Mouse (Mus musculus): ENCODE results near the gene Svbp.
A peak's percentile ranks its signal among the peaks of the same experiment; 100 is the strongest.

Gene Svbp

DNA sequence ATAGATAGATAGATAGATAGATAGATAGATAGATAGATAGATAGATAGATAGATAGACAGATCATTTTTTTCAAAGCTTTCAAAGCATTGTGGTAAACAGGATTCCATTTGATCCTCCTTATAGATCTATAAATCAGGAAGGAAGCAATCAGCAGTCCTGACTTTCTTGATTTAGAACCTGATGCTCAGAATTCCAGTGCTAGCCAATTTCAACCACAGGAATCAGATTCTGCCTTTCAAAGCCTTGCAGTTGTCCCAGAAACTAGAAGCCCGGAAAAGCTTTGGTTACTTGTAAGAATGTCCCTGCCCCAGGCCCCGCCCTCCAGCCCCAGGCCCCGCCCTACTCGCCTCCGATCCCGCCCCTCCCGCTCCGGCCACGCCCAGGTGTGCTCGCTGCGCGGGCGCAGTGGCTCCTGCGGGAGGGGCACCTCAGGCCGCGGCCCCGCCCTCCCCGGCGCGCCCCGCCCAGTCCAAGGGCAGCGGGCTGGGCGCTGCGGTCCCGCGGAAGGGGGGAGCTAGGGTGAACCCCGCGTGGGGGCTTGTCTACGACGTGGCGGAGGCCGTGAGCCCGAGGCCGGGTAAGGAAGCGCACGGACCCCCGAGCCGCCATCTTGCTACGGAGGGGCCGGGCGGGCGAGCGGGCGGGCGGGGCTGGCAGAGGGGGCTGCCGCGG, at the start of gene Svbp:
TSS of gene Svbp (plus strand) at position 398 of the 673 bp plus-strand sequence.
- peak; percentile 80 to 89 for DNase-seq

DNA sequence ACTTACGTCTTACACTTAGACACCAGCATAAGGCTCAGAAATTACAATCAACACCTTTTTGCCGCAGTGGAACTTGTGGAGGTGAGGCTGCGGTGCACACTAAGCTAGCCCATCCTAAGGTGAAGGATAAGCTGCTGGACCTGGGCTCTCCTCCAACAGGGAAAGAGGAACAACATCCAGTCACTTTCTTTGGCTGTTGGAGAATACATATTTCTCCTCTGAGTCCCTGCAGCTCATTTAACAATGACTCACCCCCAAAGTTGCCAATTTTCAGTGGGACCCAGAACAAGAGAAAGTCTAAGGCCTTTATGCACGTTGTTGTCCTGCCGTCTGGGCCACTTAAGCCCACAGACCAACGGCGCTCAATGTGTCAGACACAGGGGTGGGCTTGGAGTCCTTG, 48.3 kb upstream of the Svbp start:
- DNase-seq, result no peak

DNA sequence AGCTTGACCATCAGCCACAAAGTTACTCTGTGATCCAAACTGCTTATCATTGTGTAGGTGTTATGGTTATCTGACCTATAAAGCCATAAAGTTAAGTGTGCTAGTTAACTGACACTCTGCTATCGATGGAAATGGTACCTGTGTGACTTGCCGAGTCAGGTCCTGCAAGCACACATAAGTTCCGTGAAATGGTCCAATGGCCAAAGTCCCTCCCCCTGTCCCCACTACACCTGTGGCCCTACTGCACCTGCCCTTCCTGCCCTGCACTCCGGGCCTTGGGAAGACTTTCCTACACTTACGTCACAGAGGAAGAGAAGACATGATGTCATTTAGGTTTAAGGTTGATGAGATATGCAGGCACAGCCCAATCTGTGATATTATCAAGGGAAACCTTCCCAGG, 47.8 kb upstream of the Svbp start:
- DNase-seq, result no peak

GRCm38 (mm10) chr4:119148741-119149140, 46.4 kb upstream of the Svbp start:
- DNase-seq, result no peak

DNA sequence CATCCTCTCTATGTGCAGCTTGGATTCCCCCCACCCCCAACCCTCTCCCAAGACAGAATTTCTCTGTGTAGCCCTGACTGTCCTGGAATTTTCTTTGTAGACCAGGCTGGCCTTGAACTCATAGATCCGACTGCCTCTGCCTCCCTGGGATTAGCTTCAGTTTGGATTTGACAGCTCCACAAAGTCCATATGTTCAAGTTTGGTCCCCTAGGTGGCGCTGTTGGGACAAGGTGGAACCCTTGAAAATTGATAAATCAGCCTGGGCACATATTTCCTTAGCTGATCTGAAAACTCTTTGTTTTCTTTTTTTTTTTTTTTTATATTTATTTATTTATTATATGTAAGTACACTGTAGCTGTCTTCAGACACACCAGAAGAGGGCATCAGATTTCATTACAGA, 37.9 kb upstream of the Svbp start:
- DNase-seq, result peak in 1 of 2 experiments; percentile 75

DNA sequence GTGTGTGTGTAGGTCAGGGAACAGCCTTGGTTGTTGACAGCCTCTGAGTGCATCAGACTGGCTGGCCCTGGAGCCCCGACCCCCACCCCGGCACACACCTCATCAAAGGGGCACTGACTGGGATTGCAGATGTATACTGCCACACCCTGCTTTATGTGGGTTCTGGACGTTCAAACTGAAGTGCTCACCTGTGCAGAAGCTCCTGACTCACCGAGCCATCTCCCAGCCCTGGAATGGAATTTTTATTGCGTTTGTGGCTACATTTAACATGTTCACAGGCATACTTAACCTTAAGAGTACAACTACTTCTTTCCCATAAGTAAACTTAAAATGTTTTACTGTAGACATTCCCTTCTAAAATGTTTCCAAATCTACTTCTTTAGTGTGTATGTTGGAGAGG, 37.2 kb upstream of the Svbp start:
- DNase-seq, result no peak

DNA sequence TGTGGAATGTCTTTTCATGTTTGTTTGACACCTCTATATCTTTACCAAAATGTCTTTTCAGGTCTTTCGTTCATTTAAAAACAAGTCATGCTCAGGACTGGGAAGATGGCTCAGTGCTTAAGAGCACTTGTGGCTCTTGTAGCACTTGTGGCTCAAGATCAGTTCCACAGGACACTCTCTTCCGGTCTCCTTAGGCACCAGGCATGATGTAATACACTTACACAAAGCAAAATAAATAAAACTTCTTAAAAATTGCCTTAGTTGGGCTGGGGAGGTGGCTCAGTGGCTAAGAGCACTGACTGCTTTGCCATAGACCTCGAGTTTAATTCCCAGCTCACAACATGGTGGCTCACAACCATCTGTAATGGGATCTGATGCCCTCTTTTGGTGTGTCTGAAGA, 33.7 kb upstream of the Svbp start:
- no peak for DNase-seq

DNA sequence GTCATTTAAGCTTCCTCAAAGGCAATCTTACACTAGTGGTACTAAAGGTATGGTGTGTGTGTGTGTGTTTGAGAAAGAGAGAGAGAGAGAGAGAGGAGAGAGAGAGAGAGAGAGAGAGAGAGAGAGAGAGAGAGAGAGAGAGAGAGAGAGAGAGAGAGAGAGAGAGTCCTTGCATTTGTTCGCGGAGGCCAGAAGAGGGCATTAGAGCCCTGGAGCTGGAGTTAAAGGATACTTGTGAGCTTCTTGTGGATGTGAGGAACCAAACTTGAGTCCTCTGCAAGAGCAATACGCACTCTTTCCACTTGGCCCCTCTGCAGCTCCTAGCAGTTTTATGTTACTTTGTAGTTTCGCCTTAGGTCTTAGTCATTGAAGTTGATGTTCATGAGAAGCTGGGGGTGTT, 32.1 kb upstream of the Svbp start:
- DNase-seq, result no peak

- no peak for DNase-seq
Measured at GRCm38 (mm10) chr4:119165916-119166315, 29.2 kb upstream of the Svbp start.

DNA sequence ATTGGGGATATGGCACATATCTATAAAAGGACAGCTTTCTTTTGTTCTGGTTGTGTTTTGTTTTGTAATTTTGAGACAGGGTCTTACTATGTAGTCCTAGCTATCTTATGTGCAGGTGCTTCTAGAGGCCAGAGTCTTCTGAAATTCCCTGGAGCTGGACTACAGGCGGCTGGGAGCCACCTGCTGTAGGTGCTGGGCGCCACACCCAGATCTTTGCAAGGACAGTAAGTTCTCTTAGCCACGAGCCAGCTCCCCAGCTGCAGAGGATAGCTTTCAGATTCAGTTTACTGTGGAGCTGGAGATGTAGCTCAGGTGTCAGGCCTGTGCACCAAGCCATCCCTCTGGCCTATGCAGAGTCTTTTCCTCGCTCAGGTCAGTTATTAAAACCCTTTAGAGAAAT, 28.0 kb upstream of the Svbp start:
- DNase-seq, result no peak

DNA sequence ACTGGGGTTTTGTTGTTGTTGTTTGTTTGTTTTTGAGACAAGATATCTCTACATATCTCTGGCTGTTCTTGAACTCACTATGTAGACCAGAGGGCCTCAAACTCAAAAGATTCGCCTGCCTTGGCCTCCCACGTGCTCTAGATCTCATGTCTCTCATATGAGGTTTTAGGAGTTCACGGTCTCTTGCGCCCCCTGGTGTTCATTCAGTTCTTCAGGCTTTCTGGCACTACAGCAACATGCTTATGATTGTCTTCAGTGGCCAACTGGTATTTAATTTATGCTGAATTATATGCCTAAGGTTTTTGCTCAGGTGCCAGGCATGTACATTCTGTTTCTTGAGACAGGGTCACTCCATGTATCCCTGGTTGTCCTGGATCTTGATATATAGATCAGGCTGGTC, 27.4 kb upstream of the Svbp start:
- DNase-seq, result peak; percentile 62 to 85

GRCm38 (mm10) chr4:119172919-119173650, 22.0 kb upstream of the Svbp start:
- peak in 1 of 2 experiments; percentile 21 for DNase-seq

DNA sequence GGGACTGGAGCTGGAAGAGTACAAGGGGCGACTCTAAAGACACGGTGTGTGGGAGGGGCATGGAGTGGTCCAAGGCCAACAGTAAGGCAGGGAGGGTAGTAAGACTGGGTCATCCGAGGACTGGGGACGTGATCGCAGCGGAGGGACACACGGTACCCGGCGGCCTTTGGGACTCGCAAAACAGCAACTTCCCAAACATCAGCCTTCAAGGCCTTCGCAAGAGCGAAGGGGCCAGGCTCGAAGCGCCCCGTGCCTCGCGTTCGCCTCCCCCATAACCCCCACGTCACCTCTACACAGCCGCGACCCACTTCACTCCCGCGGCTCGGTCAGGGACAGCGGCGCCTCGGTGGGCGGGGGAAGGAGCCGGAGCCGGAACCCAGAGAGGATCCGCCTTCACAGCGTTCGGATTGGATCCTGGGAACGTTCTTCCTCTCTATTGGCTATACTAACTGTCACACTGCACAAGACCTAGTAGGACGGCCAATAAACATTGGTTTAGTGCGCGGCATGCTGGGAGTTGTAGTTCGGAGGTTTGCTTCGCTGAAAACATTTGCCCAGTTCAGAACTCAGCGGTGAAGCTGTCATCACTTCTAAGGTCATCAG, 21.2 kb upstream of the Svbp start, which contains the start of gene Zfp691:
TSS of gene Zfp691 (minus strand) at position 345 of the 603 bp plus-strand sequence.
- DNase-seq, result peak; percentile 86 to 89

- DNase-seq, result no peak
Measured at GRCm38 (mm10) chr4:119177702-119178101, 17.4 kb upstream of the Svbp start.

DNA sequence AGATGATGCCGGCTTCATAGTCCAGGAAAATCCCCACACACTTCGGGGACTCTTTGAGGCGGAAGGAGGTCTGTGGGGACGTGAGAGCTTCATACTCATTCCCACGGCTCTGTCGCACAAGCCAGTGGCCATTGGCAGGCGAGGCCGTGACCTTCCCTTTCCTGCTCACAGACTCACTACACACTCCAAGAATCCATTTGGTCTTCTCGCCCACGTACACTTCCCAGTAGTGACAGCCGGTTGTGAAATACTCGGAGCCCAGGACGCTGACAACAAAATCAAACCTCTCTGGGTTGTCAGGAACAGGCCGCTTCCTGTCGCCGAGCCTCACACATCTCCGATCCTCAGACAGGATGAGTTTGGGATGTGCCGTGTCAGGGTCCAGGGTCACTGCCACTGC, 16.8 kb upstream of the Svbp start:
- no peak for DNase-seq

GRCm38 (mm10) chr4:119180133-119180707, 14.9 kb upstream of the Svbp start:
- no peak for DNase-seq

DNA sequence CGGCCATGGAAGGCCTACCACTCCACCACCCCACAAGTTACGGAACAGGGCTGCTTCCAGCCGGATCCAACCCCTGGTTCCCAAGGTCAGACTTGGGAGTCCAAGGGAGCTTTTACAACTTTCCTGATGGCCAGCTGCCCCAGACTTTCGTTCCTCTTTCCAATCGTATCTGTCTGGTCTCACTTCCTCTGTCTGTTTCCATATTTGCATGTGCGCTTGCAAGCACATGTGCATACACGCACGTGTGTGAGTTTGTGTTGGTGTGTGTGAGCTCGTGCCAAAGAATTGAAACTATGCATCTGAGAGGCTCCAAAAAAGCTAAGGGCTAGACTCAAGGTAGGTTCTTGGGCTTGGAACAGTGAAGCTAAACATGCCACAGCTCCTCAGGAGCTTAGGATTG, 13.7 kb upstream of the Svbp start:
- DNase-seq, result peak; percentile 27 to 28

- no peak for DNase-seq
Measured at GRCm38 (mm10) chr4:119183525-119183924, 11.6 kb upstream of the Svbp start.

- DNase-seq, result no peak
Measured at GRCm38 (mm10) chr4:119185771-119186170, 9.3 kb upstream of the Svbp start.

DNA sequence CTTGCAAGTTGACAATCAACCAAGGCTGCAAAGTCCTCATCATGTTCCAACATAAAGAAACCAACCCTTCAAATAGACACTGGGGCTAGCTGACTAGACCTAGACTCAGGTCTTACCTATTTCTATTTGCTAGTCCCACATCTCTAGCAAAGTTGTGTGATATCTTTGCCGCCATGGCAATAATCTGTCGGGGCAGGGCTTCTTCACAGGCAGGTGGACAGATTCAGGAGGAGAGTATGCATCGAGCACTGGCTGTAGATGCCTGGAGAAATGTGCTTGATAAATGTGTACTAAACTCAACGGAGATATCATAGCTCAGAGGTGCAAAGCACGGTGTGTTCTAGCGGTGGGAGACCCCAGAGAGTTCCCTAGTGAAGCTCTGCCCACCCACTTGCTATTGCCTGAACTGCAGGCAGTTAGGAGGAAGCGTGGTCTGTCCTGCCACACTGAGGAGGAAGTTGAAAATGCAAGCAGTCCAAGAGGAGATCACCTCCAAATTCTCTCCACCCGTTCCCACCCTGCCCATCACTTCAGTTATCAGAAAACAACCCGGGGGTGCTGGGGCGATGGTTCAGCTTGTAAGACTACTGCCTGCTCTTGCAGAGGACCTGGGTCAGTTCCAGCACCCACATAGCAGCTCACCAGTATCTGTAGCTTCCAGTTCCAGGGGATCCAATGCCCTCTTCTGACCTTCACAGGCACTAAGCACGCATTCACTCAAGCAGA, 6.9 kb upstream of the Svbp start:
- no peak for DNase-seq

- no peak for DNase-seq
Measured at GRCm38 (mm10) chr4:119189392-119189791, 5.7 kb upstream of the Svbp start.

- DNase-seq, result no peak
Measured at GRCm38 (mm10) chr4:119189864-119190263, 5.2 kb upstream of the Svbp start, which contains the start of gene Ermap. TSS of gene Ermap (minus strand) at chr4:119190011.

DNA sequence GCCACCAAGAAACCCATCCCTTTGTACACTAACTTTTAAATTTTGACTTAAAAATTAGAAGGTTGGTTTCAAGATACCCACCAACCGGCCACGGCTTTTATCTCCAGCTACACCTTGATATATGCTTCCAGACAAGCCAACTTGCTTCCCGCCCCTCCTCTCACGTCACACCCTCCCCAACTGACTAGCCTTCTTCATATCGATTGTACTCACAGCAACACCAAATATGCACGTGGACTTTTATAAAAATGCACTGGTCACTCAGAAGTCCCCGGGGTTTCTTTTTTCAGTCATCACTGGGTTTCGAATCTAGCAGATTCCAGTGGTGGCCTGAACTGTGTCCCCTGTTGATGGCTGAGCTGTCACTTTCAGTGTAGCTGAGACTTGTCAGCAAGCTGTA, 4.5 kb upstream of the Svbp start:
- DNase-seq, result no peak
